Mouse (Mus musculus) heart, adult 11 months (tissue): ENCODE data around the gene C77080.

Experiments
- DNase-seq: peaks from one replicate; pipeline ENCODE4 v3.0.0; 2022

The C77080 gene

DNA sequence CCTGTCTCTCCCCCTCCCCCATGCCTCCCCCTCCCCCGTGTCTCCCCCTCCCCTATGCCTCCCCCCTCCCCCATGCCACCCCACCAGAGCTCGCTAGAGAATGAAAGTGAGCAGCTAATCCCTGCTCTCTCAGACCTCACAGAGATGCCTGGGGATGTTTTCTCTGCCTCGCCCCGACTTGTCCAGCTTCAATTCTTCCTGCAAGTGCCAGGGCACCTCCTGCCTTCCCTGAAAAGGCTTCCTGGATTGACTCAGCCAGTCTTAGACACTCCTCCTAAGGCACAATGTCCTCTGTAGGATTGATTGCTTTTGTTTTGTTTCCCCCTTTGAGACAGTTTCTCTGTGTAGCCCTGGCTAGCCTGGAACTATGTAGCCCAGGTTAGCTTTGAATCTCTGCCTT lies at the start of gene C77080:
C77080 (minus strand) TSS at position 209 of the 400 bp plus-strand sequence.
- no peak for DNase-seq

GRCm38 (mm10) chr4:129307936-129308335 lies 46.7 kb upstream of the C77080 start:
- no peak for DNase-seq

- no peak for DNase-seq
Measured at GRCm38 (mm10) chr4:129304306-129304705, 43.1 kb upstream of the C77080 start.

GRCm38 (mm10) chr4:129303816-129304215 lies 42.6 kb upstream of the C77080 start:
- no peak for DNase-seq

DNA sequence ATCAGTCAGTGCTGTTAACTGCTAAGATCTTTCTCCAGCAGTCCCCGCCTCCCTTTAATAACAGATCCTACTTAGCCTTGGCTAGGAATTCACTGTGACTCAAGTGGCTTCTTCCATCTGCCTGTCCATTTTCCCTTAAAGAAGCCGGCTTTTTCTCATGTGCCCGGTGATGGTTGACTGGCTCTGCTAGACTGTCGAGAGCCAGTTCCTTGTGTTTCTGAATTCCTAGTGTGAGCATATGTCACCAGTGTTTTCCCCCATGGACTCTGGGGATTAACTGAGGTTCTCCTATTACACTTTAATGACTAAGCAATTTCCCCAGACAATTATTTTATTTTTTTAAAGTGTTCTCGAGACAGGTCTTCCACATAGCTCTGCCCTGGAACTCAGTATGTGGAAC lies 42.2 kb upstream of the C77080 start:
- DNase-seq: no peak

- no peak for DNase-seq
Measured at GRCm38 (mm10) chr4:129299121-129299520, 37.9 kb upstream of the C77080 start.

DNA sequence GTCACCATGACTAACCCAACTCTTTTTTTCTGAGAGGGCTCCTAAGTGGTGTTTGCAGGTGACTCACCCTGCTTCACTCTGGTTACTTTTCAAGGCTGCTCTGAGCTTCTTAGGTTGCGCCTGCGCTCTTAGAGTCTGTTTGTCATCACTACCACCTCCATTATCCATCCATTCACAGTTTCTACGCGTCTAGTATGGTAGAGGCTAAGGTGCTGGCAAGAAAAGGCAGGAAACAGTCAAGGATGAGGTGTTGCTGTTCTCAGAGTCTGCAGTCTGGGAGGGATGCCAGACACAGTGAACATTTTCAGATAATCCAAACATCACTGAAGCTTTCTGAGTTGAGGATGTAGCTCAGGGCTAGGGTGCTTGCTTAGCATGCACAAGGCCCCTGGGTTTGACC lies 36.5 kb upstream of the C77080 start:
- no peak for DNase-seq

DNA sequence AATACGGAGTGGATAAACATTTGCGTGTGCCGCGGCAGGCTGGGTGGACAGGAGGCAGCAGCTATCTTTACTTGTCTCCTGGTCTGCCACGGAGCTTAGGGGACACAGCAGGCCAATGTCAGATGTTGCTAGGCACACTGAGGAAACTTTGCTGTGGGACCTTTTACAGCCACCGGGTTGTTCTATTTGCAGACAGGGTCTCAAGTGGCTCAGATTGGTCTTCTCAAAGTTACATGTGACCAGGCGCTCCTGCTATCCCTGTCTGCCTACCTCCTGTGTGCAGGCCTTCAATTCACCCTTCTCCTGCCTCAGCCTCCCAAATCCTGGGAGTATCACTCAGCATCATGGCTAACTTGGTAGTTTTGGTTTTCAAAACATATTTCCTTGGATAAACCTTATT lies 34.9 kb upstream of the C77080 start:
- no peak for DNase-seq

- no peak for DNase-seq
Measured at GRCm38 (mm10) chr4:129295188-129295587, 34.0 kb upstream of the C77080 start.

GRCm38 (mm10) chr4:129293702-129294101 lies 32.5 kb upstream of the C77080 start:
- peak; percentile 91 for DNase-seq

GRCm38 (mm10) chr4:129292831-129293230 lies 31.6 kb upstream of the C77080 start:
- no peak for DNase-seq

DNA sequence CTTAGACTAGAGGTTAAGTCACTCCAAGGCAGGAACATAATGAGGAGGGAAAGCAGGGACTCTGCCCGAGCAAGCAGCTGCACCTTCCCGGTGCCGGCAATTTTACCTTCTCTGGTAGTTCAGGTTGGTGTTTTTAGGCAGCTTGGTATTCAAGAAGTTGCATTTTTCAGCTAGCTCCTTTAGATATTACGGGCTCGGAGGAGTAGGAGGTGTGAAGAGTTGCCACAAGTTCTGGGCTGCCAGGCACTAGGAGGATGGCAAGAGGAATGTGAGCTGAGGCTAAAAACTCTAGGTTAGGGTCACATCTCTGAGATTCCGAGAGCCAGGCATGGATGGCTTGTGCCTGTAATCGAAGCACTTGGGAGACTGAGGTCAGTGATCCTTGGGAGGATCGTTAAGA lies 28.5 kb upstream of the C77080 start:
- DNase-seq: no peak

DNA sequence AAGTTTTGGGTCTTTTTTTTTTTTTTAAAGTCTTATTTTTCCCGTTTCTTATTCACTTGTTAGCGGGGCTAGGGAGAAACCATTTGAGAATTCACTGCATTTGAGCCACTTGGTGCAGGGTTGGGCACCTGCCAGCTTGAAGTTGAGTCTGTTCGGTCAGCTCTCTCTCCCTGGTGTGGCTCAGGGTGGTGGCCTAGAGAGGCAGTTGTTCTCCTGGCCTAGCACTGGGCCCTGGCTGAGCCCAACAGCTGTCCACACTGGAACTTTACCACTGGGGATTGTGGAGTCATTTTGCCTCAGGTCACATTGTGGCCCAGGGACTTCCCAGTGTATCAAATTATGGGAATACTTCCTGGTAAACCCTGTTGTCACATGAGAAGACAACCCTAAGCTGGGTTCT lies 26.9 kb upstream of the C77080 start:
- peak; percentile 95 for DNase-seq

- DNase-seq: peak; percentile 96
Measured at GRCm38 (mm10) chr4:129287472-129287981, 26.3 kb upstream of the C77080 start, which contains the start of gene Sync. Gene Sync, plus strand, starts transcription at chr4:129287617.

DNA sequence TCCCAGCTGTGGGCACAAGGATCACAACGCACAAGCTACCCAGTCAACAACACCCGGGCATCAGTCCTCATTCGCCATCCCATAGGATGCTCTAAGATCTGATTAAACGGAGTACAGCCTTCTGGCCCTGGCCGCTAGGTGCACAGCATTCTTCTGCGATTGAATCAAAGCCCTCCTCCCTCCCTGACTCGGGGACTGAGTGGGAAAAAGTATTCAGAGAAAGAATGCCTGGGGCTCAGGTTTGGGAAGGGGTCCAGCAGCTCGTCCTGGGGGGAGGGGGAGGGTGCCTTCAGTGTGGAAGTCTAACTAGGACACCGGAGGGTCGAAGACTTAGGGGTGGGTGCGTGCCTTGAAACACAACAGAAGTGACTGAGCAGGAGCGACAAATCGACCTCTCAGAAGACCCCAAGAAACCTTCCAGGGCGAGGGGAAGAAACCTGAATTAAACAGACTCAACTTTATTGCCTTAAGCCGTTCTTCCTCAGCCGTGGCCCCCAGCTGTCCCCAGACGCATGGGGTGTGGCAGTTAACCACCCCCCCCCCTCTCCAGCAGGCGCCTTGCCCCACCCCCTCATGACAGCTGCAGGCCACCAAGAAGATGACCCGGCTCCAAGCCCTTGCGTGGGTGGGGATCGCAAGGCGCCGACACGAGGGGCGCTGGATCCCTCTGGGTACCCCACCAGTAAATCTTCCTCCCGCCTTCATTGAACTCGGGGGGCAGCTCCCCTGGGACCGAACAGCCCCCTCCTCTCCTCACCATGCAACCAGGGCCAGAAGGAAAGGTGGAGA lies 25.7 kb upstream of the C77080 start:
- DNase-seq: peak; percentile 95

- DNase-seq: peak; percentile 95
Measured at GRCm38 (mm10) chr4:129286001-129286682, 24.9 kb upstream of the C77080 start.

DNA sequence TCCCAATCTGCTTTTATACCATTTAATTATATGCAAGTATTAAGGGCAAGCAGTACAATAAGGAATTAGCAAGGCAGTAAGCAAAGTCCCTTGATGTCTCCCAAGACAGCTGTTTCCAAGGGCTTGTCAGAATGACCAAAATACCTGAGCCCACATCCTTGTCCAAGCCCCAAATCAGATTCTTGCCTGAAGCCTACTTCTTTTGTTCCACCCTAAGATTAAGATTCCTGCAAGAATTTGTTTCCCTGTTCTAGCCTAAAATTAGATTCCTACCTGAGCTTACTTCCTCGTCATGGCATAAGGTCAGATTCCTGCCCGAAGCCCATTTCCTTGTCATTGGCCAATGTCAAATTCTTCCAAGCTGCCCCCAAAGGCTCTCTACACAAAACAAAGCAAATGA lies 23.5 kb upstream of the C77080 start:
- no peak for DNase-seq

- no peak for DNase-seq
Measured at GRCm38 (mm10) chr4:129283226-129283625, 22.0 kb upstream of the C77080 start.

DNA sequence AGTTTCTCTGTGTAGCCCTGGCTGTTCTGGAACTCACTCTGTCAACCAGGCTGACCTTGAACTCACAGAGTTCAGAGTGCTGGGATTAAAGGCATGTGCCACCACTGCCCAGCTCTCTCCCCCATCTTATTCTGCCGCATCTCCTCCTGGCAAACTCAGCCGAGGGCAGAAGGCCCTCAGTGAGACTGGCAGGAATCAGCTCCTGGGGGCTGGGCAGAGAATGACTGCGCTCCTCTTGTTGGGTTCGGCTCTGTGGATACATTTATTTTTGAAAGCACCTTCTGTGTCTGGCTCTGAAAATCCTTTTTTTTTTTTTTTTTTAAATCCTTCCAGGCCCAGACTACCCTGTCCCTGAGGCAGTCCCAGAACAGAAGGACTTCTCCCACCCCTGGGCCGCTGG lies 21.6 kb upstream of the C77080 start:
- DNase-seq: no peak

DNA sequence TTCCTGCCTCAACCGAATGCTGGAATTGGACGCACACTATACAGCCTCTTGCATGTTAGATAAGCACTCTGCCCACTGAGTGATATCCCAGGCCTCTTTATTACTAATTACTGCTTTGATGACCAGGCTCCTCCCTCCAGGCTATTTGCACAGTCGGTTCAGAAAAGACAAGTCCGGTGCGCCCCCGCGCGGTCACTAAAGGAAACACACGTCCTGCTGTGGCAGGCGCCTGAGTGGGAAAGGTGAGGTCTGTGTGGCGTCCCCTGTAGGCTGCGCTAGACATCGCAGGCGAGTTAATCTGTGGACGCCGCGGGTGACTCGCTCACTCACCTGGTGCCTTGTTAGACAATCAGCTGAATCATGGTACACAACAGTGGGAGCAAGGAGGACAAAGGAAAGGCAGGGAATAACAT lies 15.3 kb upstream of the C77080 start:
- DNase-seq: peak; percentile 99

DNA sequence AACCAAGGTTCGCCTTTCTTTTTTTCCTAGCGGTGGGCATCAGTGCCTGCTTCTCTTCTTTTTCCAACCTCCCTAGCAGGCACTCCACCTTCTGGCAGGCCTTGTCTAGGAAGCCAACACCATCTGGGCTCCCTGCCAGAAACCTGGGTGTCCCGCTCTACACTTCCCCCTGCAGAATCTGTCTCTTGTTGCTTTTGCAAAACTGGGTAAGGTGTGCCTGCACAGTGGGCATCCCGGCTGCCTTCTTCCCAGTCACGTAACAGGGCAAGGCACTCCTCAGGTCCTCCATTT lies 11.5 kb upstream of the C77080 start:
- no peak for DNase-seq

- DNase-seq: no peak
Measured at GRCm38 (mm10) chr4:129271991-129272755, 11.0 kb upstream of the C77080 start.

- DNase-seq: no peak
Measured at GRCm38 (mm10) chr4:129268698-129269097, 7.5 kb upstream of the C77080 start.

GRCm38 (mm10) chr4:129266821-129267220 lies 5.6 kb upstream of the C77080 start:
- DNase-seq: no peak
